Mouse (Mus musculus) G1E (cell line): ENCODE data around the gene Cacnb4. TPM values are rescaled to one million over a fixed set of nuclear protein-coding genes. Genes with fewer than 3 reads are reported as not detected.
A peak's percentile ranks its signal among the peaks of the same experiment; 100 is the strongest.

Experiments
- ATAC-seq: 2 replicates; pipeline ENCODE4 v1.8.0; 2016; ENCODE audit warnings: mild to moderate bottlenecking; ENCODE audit not compliant: insufficient number of reproducible peaks, poor library complexity, low FRiP score, severe bottlenecking; ENCODE audit errors: extremely low read depth
- DNase-seq: peaks from one replicate; pipeline ENCODE4 v3.0.0; 2012; ENCODE audit warnings: low spot score
- H3K27me3 ChIP-seq: 2 replicates; pipeline ENCODE4 v1.6.1; 2012; ENCODE audit warnings: mild to moderate bottlenecking, low read length, inconsistent platforms; ENCODE audit not compliant: insufficient read depth
- H3K36me3 ChIP-seq: replicated peaks from 2 replicates; pipeline ENCODE3; 2012; ENCODE audit warnings: mild to moderate bottlenecking, inconsistent platforms
- H3K4me1 ChIP-seq: 2 replicates; pipeline ENCODE4 v1.6.1; 2012; ENCODE audit warnings: low read depth, low read length, inconsistent platforms, mixed read lengths; ENCODE audit not compliant: insufficient read depth
- H3K4me3 ChIP-seq: 2 replicates; pipeline ENCODE4 v1.5.1; 2012; ENCODE audit warnings: low read depth, mild to moderate bottlenecking, inconsistent platforms, low read length, moderate library complexity, mixed read lengths
- H3K9me3 ChIP-seq: replicated peaks from 2 replicates; pipeline ENCODE4 v1.6.1; 2012; ENCODE audit warnings: inconsistent platforms
- CTCF ChIP-seq: IDR thresholded peaks from 2 replicates; pipeline ENCODE4 v1.5.1; 2012; ENCODE audit warnings: low read depth, low read length, inconsistent platforms, mixed read lengths
- GATA1 ChIP-seq: IDR thresholded peaks from 2 replicates; pipeline ENCODE4 v1.6.1; 2012; ENCODE audit warnings: borderline replicate concordance, low read length, inconsistent platforms, mixed read lengths
- GATA2 ChIP-seq: IDR thresholded peaks from 2 replicates; pipeline ENCODE4 v1.6.1; 2012; ENCODE audit warnings: low read depth, low read length, inconsistent platforms, borderline replicate concordance
- POLR2AphosphoS5 ChIP-seq: IDR thresholded peaks from 2 replicates; pipeline ENCODE4 v1.6.1; 2012; ENCODE audit warnings: low read depth, low read length, inconsistent platforms; ENCODE audit not compliant: insufficient replicate concordance
- TAL1 ChIP-seq: conservative IDR thresholded peaks from 2 replicates; pipeline ENCODE4 v1.6.1; 2012; ENCODE audit warnings: low read depth, low read length, inconsistent platforms, mixed read lengths
- polyA plus RNA-seq: library from polyadenylated mRNA; stranded (reverse); fragments of >175 nt; gene quantifications from 2 replicates; pipeline ENCODE4 v1.2.3, GENCODE M21; 2012
- total RNA-seq, 2 experiments: library from RNA; stranded (forward) in 1 of 2; stranded (reverse) in 1 of 2; fragments of 200-1000 nt in 1 of 2; fragments of >200 nt in 1 of 2; fragmentation: Nextera tagmentation in 1 of 2; gene quantifications; 2 replicates each; pipeline ENCODE4 v1.2.3; 2014 to 2017

Gene Cacnb4
- total and polyA plus RNA-seq, 3 experiments, result 0.01 to 0.15 (median 0.11) TPM

- TF ChIP-seq POLR2AphosphoS5, result no peak
- Histone ChIP-seq H3K27me3 (no peaks in the 10 kb centered on the region), H3K4me1 (no peaks in the 10 kb centered on the region), H3K9me3 (no peaks in the 10 kb centered on the region), H3K36me3 (no peaks in the 10 kb centered on the region), H3K4me3 (no peak overlapping the region)
- DNase-seq (no peak), ATAC-seq (no peak)
Measured at GRCm38 (mm10) chr2:52613888-52614287, 62.7 kb downstream of the Cacnb4 start.

GRCm38 (mm10) chr2:52609486-52609885, 67.1 kb downstream of the Cacnb4 start:
- Histone ChIP-seq H3K4me3 (no peak overlapping the region), H3K27me3 (no peaks in the 10 kb centered on the region), H3K9me3 (no peaks in the 10 kb centered on the region), H3K36me3 (no peaks in the 10 kb centered on the region), H3K4me1 (no peaks in the 10 kb centered on the region)
- ATAC-seq (no peak), DNase-seq (no peak)
- TF ChIP-seq POLR2AphosphoS5 (no peak), CTCF (no peak), GATA1 (no peak), TAL1 (no peak), GATA2 (no peak)

GRCm38 (mm10) chr2:52607857-52608485, 68.7 kb downstream of the Cacnb4 start:
- DNase-seq, result no peak
- Histone ChIP-seq H3K36me3 (no peaks in the 10 kb centered on the region), H3K9me3 (no peaks in the 10 kb centered on the region), H3K27me3 (no peaks in the 10 kb centered on the region), H3K4me1 (no peaks in the 10 kb centered on the region), H3K4me3 (no peak overlapping the region)
- ATAC-seq, result no peak
- TF ChIP-seq GATA1 (no peak), POLR2AphosphoS5 (no peak), TAL1 (no peak), CTCF (no peak), GATA2 (no peak)

- DNase-seq (no peak), ATAC-seq (no peak)
- H3K9me3 ChIP-seq, result no peaks in the 10 kb centered on the region
- no peak overlapping the region for H3K4me3 ChIP-seq
- H3K27me3 ChIP-seq, result no peaks in the 10 kb centered on the region
- no peaks in the 10 kb centered on the region for H3K36me3 ChIP-seq
- TF ChIP-seq CTCF (no peak), TAL1 (no peak), GATA1 (no peak), GATA2 (no peak), POLR2AphosphoS5 (no peak)
- H3K4me1 ChIP-seq, result no peaks in the 10 kb centered on the region
Measured at GRCm38 (mm10) chr2:52606331-52606730, 70.3 kb downstream of the Cacnb4 start.

GRCm38 (mm10) chr2:52605321-52605720, 71.3 kb downstream of the Cacnb4 start:
- Histone ChIP-seq H3K9me3 (no peaks in the 10 kb centered on the region), H3K27me3 (no peaks in the 10 kb centered on the region), H3K36me3 (no peaks in the 10 kb centered on the region), H3K4me3 (no peak overlapping the region), H3K4me1 (no peaks in the 10 kb centered on the region)
- DNase-seq (no peak), ATAC-seq (no peak)
- TF ChIP-seq POLR2AphosphoS5 (no peak), GATA1 (no peak), CTCF (peak; percentile 13; the same call in 1 of the 2 replicates), TAL1 (no peak), GATA2 (no peak)

- H3K9me3 ChIP-seq, result no peaks in the 10 kb centered on the region
- no peak for TF ChIP-seq GATA2
- no peak for TF ChIP-seq POLR2AphosphoS5
- no peak for TF ChIP-seq CTCF
- no peak for TF ChIP-seq GATA1
- no peak overlapping the region for H3K4me3 ChIP-seq
- no peaks in the 10 kb centered on the region for H3K36me3 ChIP-seq
- H3K4me1 ChIP-seq, result no peaks in the 10 kb centered on the region
- ATAC-seq (no peak), DNase-seq (no peak)
- H3K27me3 ChIP-seq, result no peaks in the 10 kb centered on the region
Measured at GRCm38 (mm10) chr2:52604651-52605020, 72.0 kb downstream of the Cacnb4 start.
